Mouse (Mus musculus) heart, postnatal 14 days (tissue): ENCODE results near the gene Zfp91. TPM values are rescaled to one million over a fixed set of nuclear protein-coding genes. Genes with fewer than 3 reads are reported as not detected.

ENCODE experiments used
- total RNA-seq, 2 experiments: library from RNA; stranded (reverse); gene quantifications; 2 replicates each; pipeline ENCODE4 v1.2.3; 2021

Gene Zfp91
- total RNA-seq, 2 experiments from 2014 or later = 69.4 to 70.8 TPM

Other genes with a start within 250 kb of the Zfp91 start
- gene Gm4952, start 196.2 kb downstream of the Zfp91 start, total RNA-seq = not detected
- gene Glyat, start 162.8 kb downstream of the Zfp91 start, total RNA-seq = not detected
- gene Olfr1442, start 125.7 kb downstream of the Zfp91 start, total RNA-seq = not detected
- gene Olfr1443, start 118.0 kb downstream of the Zfp91 start, total RNA-seq = not detected
- gene Keg1, start 100.3 kb downstream of the Zfp91 start, total RNA-seq = not detected
- gene Cntf, start 30.5 kb downstream of the Zfp91 start, total RNA-seq = 1 to 10 TPM; 1.6 to 2.0 TPM
- 1 to 10 TPM; 1.1 to 1.3 TPM for gene Lpxn, start 67 bp upstream of the Zfp91 start, total RNA-seq
- not detected for gene Gm5244, start 50.6 kb upstream of the Zfp91 start, total RNA-seq
- not detected for gene Olfr1444, start 61.2 kb upstream of the Zfp91 start, total RNA-seq
- gene Olfr1445, start 87.7 kb upstream of the Zfp91 start, total RNA-seq = not detected
- gene Olfr1446, start 97.4 kb upstream of the Zfp91 start, total RNA-seq = not detected
- gene Olfr1447, start 107.6 kb upstream of the Zfp91 start, total RNA-seq = not detected
- not detected for gene Olfr1448, start 128.3 kb upstream of the Zfp91 start, total RNA-seq
- not detected for gene Olfr1449, start 134.7 kb upstream of the Zfp91 start, total RNA-seq
- not detected for gene Olfr1450, start 154.1 kb upstream of the Zfp91 start, total RNA-seq
- gene Olfr1451, start 198.9 kb upstream of the Zfp91 start, total RNA-seq = not detected
- not detected for gene Olfr1453, start 232.2 kb upstream of the Zfp91 start, total RNA-seq